In the genomic region with DNA sequence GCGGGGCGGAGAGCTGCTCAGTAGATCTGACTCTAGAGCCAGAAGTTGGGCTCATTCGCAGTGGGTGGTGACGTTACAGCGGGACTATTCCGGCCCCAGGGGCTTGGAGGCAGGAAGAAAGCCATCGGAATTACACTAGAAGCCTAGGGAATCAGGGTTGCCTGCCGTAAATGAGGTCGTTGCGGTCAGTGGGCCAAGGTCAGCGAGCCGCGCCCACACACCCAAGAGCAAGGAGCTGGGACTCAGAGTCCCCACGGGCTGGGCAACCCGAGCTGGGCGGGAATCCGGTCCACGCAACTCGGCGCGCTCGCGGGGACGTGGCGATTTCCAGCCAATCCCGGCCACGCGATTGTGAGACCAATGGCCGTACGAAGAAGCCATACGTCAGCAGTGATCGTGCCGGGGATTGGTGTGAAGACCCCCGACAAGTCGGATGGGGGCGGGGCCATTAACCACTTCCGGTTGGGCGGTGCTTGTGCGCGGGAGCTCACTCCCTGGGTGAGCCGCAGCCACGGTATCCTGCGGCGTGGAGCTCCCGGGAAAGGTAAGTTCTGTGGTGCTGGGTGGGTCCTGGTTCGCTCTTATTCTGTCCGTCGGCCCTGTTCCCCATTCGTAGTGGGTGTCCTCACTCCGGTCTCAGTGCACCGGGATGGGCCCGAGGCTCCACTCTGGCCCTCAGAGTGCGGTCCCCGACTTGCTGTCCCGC, we compare ENCODE assay signal across 8 mouse cellular contexts. TPM values are rescaled to one million over a fixed set of nuclear protein-coding genes. Genes with fewer than 3 reads are reported as not detected.
DNase-seq lines count a peak whose midpoint lies in the region; ATAC-seq lines count a peak whose summit lies in the region.

A gene (plus strand): TSS at position 405 of the 706 bp plus-strand sequence.

- no peaks in the 10 kb centered on the region for H3K36me3 ChIP-seq in hindbrain, embryonic 11.5 days (ENCODE audit: control insufficient read depth, insufficient read depth, low read length)

- H3K4me2 ChIP-seq in hindbrain, embryonic 11.5 days (replicated peaks; ENCODE audit: low read depth, low read length): peak within 1 kb of the TSS; percentile 67

- no peaks in the 10 kb centered on the region for H3K27me3 ChIP-seq in hindbrain, embryonic 11.5 days (ENCODE audit: control insufficient read depth, insufficient read depth, low read length)

- H3K9ac ChIP-seq in hindbrain, embryonic 11.5 days (ENCODE audit: low read depth, low read length): peak within 1 kb of the TSS; percentile 88

- whole genome bisulfite sequencing in hindbrain, embryonic 11.5 days: 0% methylated on average over 55 of the region's 55 CpGs

- H3K4me1 ChIP-seq in hindbrain, embryonic 11.5 days (replicated peaks; ENCODE audit: control insufficient read depth, insufficient read depth, low read length): no peaks in the 10 kb centered on the region

- H3K9me3 ChIP-seq in hindbrain, embryonic 11.5 days (ENCODE audit: control insufficient read depth, low read length): no peaks in the 10 kb centered on the region

- peak within 1 kb of the TSS; percentile 88 for H3K4me3 ChIP-seq in hindbrain, embryonic 11.5 days (ENCODE audit: low read depth, low read length)

- peak within 1 kb of the TSS; percentile 3 for H3K27ac ChIP-seq in hindbrain, embryonic 11.5 days (ENCODE audit: low read depth, low read length)

- ATAC-seq in hindbrain, embryonic 11.5 days (ENCODE audit: low FRiP score): peak; percentile 100

- peak; percentile 100 for DNase-seq in Muller cell, postnatal 12 days (ENCODE audit: inconsistent ontology term)
- DNase-seq in cerebellum, adult 9-11 months: peak; percentile 99
- peak; percentile 98 to 100 for DNase-seq in frontal cortex, adult 2 months (ENCODE audit: extremely low spot score in 1 of 2, low spot score in 1 of 2)
- DNase-seq in hindbrain, embryonic 11.5 days (ENCODE audit: low spot score): peak; percentile 99
- peak; percentile 99 for DNase-seq in layer of hippocampus, postnatal 10 days (ENCODE audit: low spot score in 2 of 2)
- DNase-seq in lung, postnatal 10 days: peak; percentile 100
- DNase-seq in ovary, postnatal 36 days (ENCODE audit: low spot score): peak; percentile 99
- peak; percentile 99 for DNase-seq in thymus, postnatal 25 days

RNA-seq across cellular contexts. Expression of the gene that starts here (rescaled TPM):
- 69.4 and 72.8 TPM in 2 replicates for polyA plus RNA-seq in frontal cortex, adult 2 months (2012; rRNA removed)
- polyA plus RNA-seq in hindbrain, embryonic 11.5 days (2014; fragmentation: Nextera tagmentation; extraction: Ambion mirVana): 260 and 285 TPM in 2 replicates
- total RNA-seq in layer of hippocampus, postnatal 10 days (2021): 100 to 1,000 TPM; 105 to 109 TPM

Comparison
In these comparisons a context has a peak if more than half of its experiments do, and no peak if none do; other contexts are left out.
1. Peak in every context shown above with its lines: DNase-seq, ATAC-seq, H3K4me3 ChIP-seq and H3K27ac ChIP-seq.